Mouse (Mus musculus): ENCODE measurements around the gene Kirrel2. TPM values are rescaled to one million over a fixed set of nuclear protein-coding genes. Genes with fewer than 3 reads are reported as not detected.
"Not testable (repeated sequence)": the region's sequence is repeated elsewhere in the genome, so short reads cannot be mapped to it uniquely, and the experiment has no call there.

Gene Kirrel2
- 1.7 and 1.9 TPM in 2 replicates for polyA plus RNA-seq (2016; fragmentation: Nextera tagmentation; extraction: Ambion mirVana)

- Histone ChIP-seq H3K36me3 (no peaks in the 10 kb centered on the region), H3K4me1 (peaks cover 45% of the 10 kb centered on the region), H3K27me3 (ENCODE audit: low read depth, poor library complexity, severe bottlenecking) (peaks cover 100% of the 10 kb centered on the region), H3K9me3 (replicated peaks) (0 out of 2 replicates have a peak, but pooled peaks cover 2% of the 10 kb centered on the region), H3K27ac (replicated peaks) (peak within 1 kb of the TSS; percentile 52), H3K4me3 (peak within 1 kb of the TSS; percentile 48)
- peak; percentile 76 for DNase-seq (ENCODE audit: low spot score)
- 2% methylated on average over 16 of the region's 16 CpGs for WGBS
Observed at GRCm38 (mm10) chr7:30457629-30458330, at the start of gene Kirrel2, which contains the start of gene Nphs1. Gene Kirrel2, minus strand, starts transcription at chr7:30457690. Gene Nphs1, plus strand, starts transcription at chr7:30458315.

- H3K4me3 ChIP-seq; H3K27ac ChIP-seq (replicated peaks); H3K27me3 ChIP-seq (ENCODE audit: low read depth, poor library complexity, severe bottlenecking); H3K4me1 ChIP-seq; H3K36me3 ChIP-seq; DNase-seq (ENCODE audit: low spot score); H3K9me3 ChIP-seq (replicated peaks): not testable (repeated sequence)
- WGBS, result 76% methylated on average over 5 of the region's 5 CpGs
Observed at GRCm38 (mm10) chr7:30501159-30501558, 43.7 kb upstream of the Kirrel2 start.

- not testable (repeated sequence) for H3K4me3 ChIP-seq; DNase-seq (ENCODE audit: low spot score); H3K36me3 ChIP-seq; H3K27me3 ChIP-seq (ENCODE audit: low read depth, poor library complexity, severe bottlenecking); H3K9me3 ChIP-seq (replicated peaks); H3K27ac ChIP-seq (replicated peaks); H3K4me1 ChIP-seq
- 62% methylated on average over 5 of the region's 5 CpGs for WGBS
Observed at GRCm38 (mm10) chr7:30495506-30496042, 38.1 kb upstream of the Kirrel2 start.

- Histone ChIP-seq H3K27ac (replicated peaks) (no peak within 1 kb of the TSS), H3K36me3 (no peaks in the 10 kb centered on the region), H3K27me3 (ENCODE audit: low read depth, poor library complexity, severe bottlenecking) (no peaks in the 10 kb centered on the region), H3K9me3 (replicated peaks) (no peaks in the 10 kb centered on the region), H3K4me3 (no peak within 1 kb of the TSS), H3K4me1 (peaks cover 8% of the 10 kb centered on the region)
- WGBS, result 68% methylated on average over 11 of the region's 11 CpGs
- no peak for DNase-seq (ENCODE audit: low spot score)
Observed at GRCm38 (mm10) chr7:30493401-30493931, 36.0 kb upstream of the Kirrel2 start, which contains the start of gene Prodh2. Gene Prodh2, plus strand, starts transcription at chr7:30493622.

GRCm38 (mm10) chr7:30492765-30493164 is 35.3 kb upstream of the Kirrel2 start:
- no peaks in the 10 kb centered on the region for H3K9me3 ChIP-seq (replicated peaks)
- 21% methylated on average over 4 of the region's 4 CpGs for WGBS

GRCm38 (mm10) chr7:30490957-30491307 is 33.4 kb upstream of the Kirrel2 start:
- 18% methylated on average over 6 of the region's 6 CpGs for WGBS
- Histone ChIP-seq H3K4me3 (no peak overlapping the region), H3K36me3 (no peaks in the 10 kb centered on the region), H3K27me3 (ENCODE audit: low read depth, poor library complexity, severe bottlenecking) (no peaks in the 10 kb centered on the region), H3K4me1 (peaks cover 8% of the 10 kb centered on the region), H3K27ac (replicated peaks) (no peak overlapping the region), H3K9me3 (replicated peaks) (no peaks in the 10 kb centered on the region)
- no peak for DNase-seq (ENCODE audit: low spot score)

More at GRCm38 (mm10) chr7:30492765-30493164, 35.3 kb upstream of the Kirrel2 start:
- Histone ChIP-seq H3K27me3 (ENCODE audit: low read depth, poor library complexity, severe bottlenecking) (no peaks in the 10 kb centered on the region), H3K4me3 (no peak overlapping the region), H3K36me3 (no peaks in the 10 kb centered on the region), H3K27ac (replicated peaks) (no peak overlapping the region), H3K4me1 (peaks cover 8% of the 10 kb centered on the region)
- DNase-seq (ENCODE audit: low spot score), result peak; percentile 78

GRCm38 (mm10) chr7:30490251-30490956 is 32.9 kb upstream of the Kirrel2 start:
- H3K36me3 ChIP-seq, result no peaks in the 10 kb centered on the region
- no peak overlapping the region for H3K4me3 ChIP-seq
- H3K27me3 ChIP-seq (ENCODE audit: low read depth, poor library complexity, severe bottlenecking), result no peaks in the 10 kb centered on the region
- H3K9me3 ChIP-seq (replicated peaks), result no peaks in the 10 kb centered on the region
- no peak overlapping the region for H3K27ac ChIP-seq (replicated peaks)
- H3K4me1 ChIP-seq, result peaks cover 8% of the 10 kb centered on the region
- peak; percentile 52 for DNase-seq (ENCODE audit: low spot score)
- WGBS, result 39% methylated on average over 16 of the region's 16 CpGs

- H3K27me3 ChIP-seq (ENCODE audit: low read depth, poor library complexity, severe bottlenecking), result 0 out of 2 replicates have a peak, but pooled peaks cover under 1% of the 10 kb centered on the region
- no peaks in the 10 kb centered on the region for H3K4me1 ChIP-seq
- DNase-seq (ENCODE audit: low spot score), result peak; percentile 52
- H3K36me3 ChIP-seq, result no peaks in the 10 kb centered on the region
- no peak overlapping the region for H3K27ac ChIP-seq (replicated peaks)
- 15% methylated on average over 8 of the region's 8 CpGs for WGBS
- no peak overlapping the region for H3K4me3 ChIP-seq
- no peaks in the 10 kb centered on the region for H3K9me3 ChIP-seq (replicated peaks)
Observed at GRCm38 (mm10) chr7:30484250-30484649, 26.8 kb upstream of the Kirrel2 start.

- H3K4me1 ChIP-seq, result peaks cover 15% of the 10 kb centered on the region
- H3K27me3 ChIP-seq (ENCODE audit: low read depth, poor library complexity, severe bottlenecking), result 0 out of 2 replicates have a peak, but pooled peaks cover 11% of the 10 kb centered on the region
- peak overlapping the region; percentile 50 for H3K4me3 ChIP-seq
- peak overlapping the region; percentile 71 for H3K27ac ChIP-seq (replicated peaks)
- H3K9me3 ChIP-seq (replicated peaks), result peaks cover 4% of the 10 kb centered on the region; the same call in 1 of the 2 replicates
- H3K36me3 ChIP-seq, result no peaks in the 10 kb centered on the region
- 12% methylated on average over 30 of the region's 32 CpGs for WGBS
- DNase-seq (ENCODE audit: low spot score), result peak; percentile 49
Observed at GRCm38 (mm10) chr7:30477415-30478381, 20.2 kb upstream of the Kirrel2 start.

- DNase-seq (ENCODE audit: low spot score); H3K4me3 ChIP-seq; H3K9me3 ChIP-seq (replicated peaks); H3K27ac ChIP-seq (replicated peaks); H3K36me3 ChIP-seq: not testable (repeated sequence)
- WGBS, result 88% methylated on average over 7 of the region's 7 CpGs
- Histone ChIP-seq H3K27me3 (ENCODE audit: low read depth, poor library complexity, severe bottlenecking) (0 out of 2 replicates have a peak, but pooled peaks cover 11% of the 10 kb centered on the region), H3K4me1 (peaks cover 15% of the 10 kb centered on the region)
Observed at GRCm38 (mm10) chr7:30476136-30476535, 18.6 kb upstream of the Kirrel2 start.

GRCm38 (mm10) chr7:30474999-30475398 is 17.5 kb upstream of the Kirrel2 start:
- Histone ChIP-seq H3K4me1 (peaks cover 15% of the 10 kb centered on the region), H3K9me3 (replicated peaks) (peaks cover 4% of the 10 kb centered on the region; the same call in 1 of the 2 replicates), H3K36me3 (no peaks in the 10 kb centered on the region), H3K4me3 (no peak overlapping the region), H3K27ac (replicated peaks) (no peak overlapping the region), H3K27me3 (ENCODE audit: low read depth, poor library complexity, severe bottlenecking) (0 out of 2 replicates have a peak, but pooled peaks cover 18% of the 10 kb centered on the region)
- no peak for DNase-seq (ENCODE audit: low spot score)
- 73% methylated on average over 4 of the region's 4 CpGs for WGBS
